Mouse (Mus musculus) hindbrain, embryonic 10.5 days (tissue): ENCODE measurements around the gene Gxylt2. TPM values are rescaled to one million over a fixed set of nuclear protein-coding genes. Genes with fewer than 3 reads are reported as not detected.

ENCODE experiments used
- DNase-seq: peaks from one replicate; pipeline ENCODE4 v3.0.0-alpha.2; 2017; ENCODE audit warnings: low spot score
- H3K27ac ChIP-seq: fragments of 300-500 bp; sonication (generic); 2 replicates; pipeline ENCODE4 v1.5.1; 2016; ENCODE audit warnings: mild to moderate bottlenecking, moderate library complexity
- H3K27me3 ChIP-seq: fragments of 300-500 bp; sonication (generic); 2 replicates; pipeline ENCODE4 v1.6.1; 2016; ENCODE audit warnings: mild to moderate bottlenecking; ENCODE audit not compliant: poor library complexity, insufficient read depth, severe bottlenecking
- H3K36me3 ChIP-seq: fragments of 300-500 bp; sonication (generic); 2 replicates; pipeline ENCODE4 v1.6.1; 2016; ENCODE audit warnings: mild to moderate bottlenecking, moderate library complexity
- H3K4me1 ChIP-seq: fragments of 300-500 bp; sonication (generic); replicated peaks from 2 replicates; pipeline ENCODE4 v1.6.1; 2016; ENCODE audit warnings: mild to moderate bottlenecking
- H3K4me3 ChIP-seq: fragments of 300-500 bp; sonication (generic); 2 replicates; pipeline ENCODE4 v1.5.1; 2016; ENCODE audit warnings: mild to moderate bottlenecking, moderate library complexity
- H3K9me3 ChIP-seq: fragments of 300-500 bp; sonication (generic); 2 replicates; pipeline ENCODE4 v1.6.1; 2016; ENCODE audit warnings: mild to moderate bottlenecking, moderate library complexity
- WGBS: fragments of 180-500 bp; shearing (Covaris S2); methylation state at CpG from one replicate; pipeline ENCODE4 v1.1.7; 2016; 5-methylcytosine and 5-hydroxymethylcytosine counted together
- polyA plus RNA-seq: library from polyadenylated mRNA; unstranded; fragments of >200 nt; fragmentation: Nextera tagmentation; extraction: Ambion mirVana; gene quantifications from 2 replicates; pipeline ENCODE4 v1.2.1, GENCODE M21; 2016

Gene Gxylt2
- polyA plus RNA-seq, 1 experiment from 2014 or later = 3.1 TPM

- no peak for DNase-seq
- Histone ChIP-seq H3K36me3 (peaks cover 77% of the 10 kb centered on the region), H3K27me3 (no peaks in the 10 kb centered on the region), H3K4me1 (no peaks in the 10 kb centered on the region), H3K9me3 (no peaks in the 10 kb centered on the region), H3K4me3 (no peak overlapping the region), H3K27ac (no peak overlapping the region)
- 89% methylated on average over 5 of the region's 5 CpGs for WGBS
These were observed 142.7 kb downstream of the Gxylt2 start for GRCm38 (mm10) chr6:100847264-100847663.

- WGBS = 92% methylated on average over 9 of the region's 9 CpGs
- Histone ChIP-seq H3K4me3 (no peak overlapping the region), H3K9me3 (no peaks in the 10 kb centered on the region), H3K27me3 (no peaks in the 10 kb centered on the region), H3K4me1 (no peaks in the 10 kb centered on the region), H3K36me3 (peaks cover 75% of the 10 kb centered on the region), H3K27ac (no peak overlapping the region)
- no peak for DNase-seq
These were observed 144.3 kb downstream of the Gxylt2 start for GRCm38 (mm10) chr6:100848682-100849375.

- no peak for DNase-seq
- peaks cover 73% of the 10 kb centered on the region for H3K36me3 ChIP-seq
- WGBS = 90% methylated on average over 9 of the region's 9 CpGs
- H3K27me3 ChIP-seq = no peaks in the 10 kb centered on the region
- H3K27ac ChIP-seq = no peak overlapping the region
- no peak overlapping the region for H3K4me3 ChIP-seq
- H3K9me3 ChIP-seq = no peaks in the 10 kb centered on the region
- H3K4me1 ChIP-seq = no peaks in the 10 kb centered on the region
These were observed 146.1 kb downstream of the Gxylt2 start for GRCm38 (mm10) chr6:100850671-100851081.

GRCm38 (mm10) chr6:100851083-100851482, 146.5 kb downstream of the Gxylt2 start:
- DNase-seq = no peak
- no peaks in the 10 kb centered on the region for H3K27me3 ChIP-seq
- whole genome bisulfite sequencing = 95% methylated on average over 5 of the region's 5 CpGs
- no peak overlapping the region for H3K27ac ChIP-seq
- H3K9me3 ChIP-seq = no peaks in the 10 kb centered on the region
- H3K4me1 ChIP-seq = no peaks in the 10 kb centered on the region
- H3K36me3 ChIP-seq = peaks cover 73% of the 10 kb centered on the region
- no peak overlapping the region for H3K4me3 ChIP-seq

Other genes starting within 250 kb of the Gxylt2 start
- 19.1 and 21.2 TPM in 2 replicates for gene Shq1, start 33.6 kb upstream of the Gxylt2 start, polyA plus RNA-seq
- 17.3 and 26.5 TPM in 2 replicates for gene Ppp4r2, start 128.9 kb downstream of the Gxylt2 start, polyA plus RNA-seq